Mouse (Mus musculus) 3134 (cell line): ENCODE data around the gene Rab3d.

Experiments used
- DNase-seq: peaks from one replicate; pipeline ENCODE4 v3.0.0-alpha.2; 2011; ENCODE audit warnings: low spot score; ENCODE audit not compliant: insufficient read length; ENCODE audit errors: extremely low read depth

Gene Rab3d

DNA sequence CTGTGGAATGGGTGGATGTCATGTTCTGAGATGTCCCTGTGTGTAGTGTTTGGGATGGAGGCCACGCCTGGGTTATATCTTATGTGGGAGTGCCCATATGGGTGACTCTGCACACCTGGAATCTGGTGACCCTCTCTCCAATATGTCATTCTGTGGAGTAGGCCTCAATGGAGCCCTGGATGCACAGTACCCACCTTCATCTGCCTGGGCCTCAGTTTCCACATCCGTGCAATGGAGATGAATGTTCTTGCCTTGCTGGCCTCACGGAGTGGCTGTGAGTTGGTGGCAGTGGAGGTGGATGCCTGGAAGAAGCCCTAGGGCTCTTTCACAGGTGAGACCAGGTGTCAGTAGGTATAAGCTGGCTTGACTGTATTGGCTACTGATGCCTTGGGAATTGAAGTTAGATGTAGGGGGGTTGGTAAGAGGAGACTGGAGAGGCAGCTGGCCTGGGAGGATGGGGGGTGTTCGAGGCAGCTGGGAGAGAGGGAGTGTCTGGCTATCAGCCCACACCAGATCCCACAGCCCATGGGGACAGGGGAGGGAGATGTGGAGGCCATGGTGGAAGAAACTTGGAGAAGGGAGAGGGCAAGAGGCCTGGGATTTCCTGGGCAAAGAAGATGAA lies 20.4 kb upstream of the Rab3d start:
- no peak for DNase-seq

DNA sequence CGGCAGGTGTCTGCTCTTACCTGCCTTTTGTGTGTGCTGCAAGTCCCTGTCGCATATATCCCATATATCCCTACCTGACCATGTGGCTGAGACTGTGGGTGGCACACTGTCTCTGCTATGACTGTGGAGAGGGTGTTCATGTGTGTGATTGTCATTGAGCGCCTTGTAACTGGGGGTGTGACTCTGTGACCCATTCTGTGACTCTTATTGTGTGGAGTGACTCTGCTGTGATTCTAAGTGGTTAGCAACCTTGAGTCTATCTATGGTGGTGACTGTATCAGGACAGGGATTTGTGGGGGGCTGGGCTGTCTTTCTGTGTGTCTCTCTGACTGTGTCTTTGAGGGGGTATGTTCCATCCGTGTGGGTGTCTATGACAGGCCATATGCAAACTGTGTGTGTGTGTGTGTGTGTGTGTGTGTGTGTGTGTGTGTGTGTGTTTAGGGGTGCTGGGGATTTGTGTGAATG lies 19.8 kb upstream of the Rab3d start:
- no peak for DNase-seq

DNA sequence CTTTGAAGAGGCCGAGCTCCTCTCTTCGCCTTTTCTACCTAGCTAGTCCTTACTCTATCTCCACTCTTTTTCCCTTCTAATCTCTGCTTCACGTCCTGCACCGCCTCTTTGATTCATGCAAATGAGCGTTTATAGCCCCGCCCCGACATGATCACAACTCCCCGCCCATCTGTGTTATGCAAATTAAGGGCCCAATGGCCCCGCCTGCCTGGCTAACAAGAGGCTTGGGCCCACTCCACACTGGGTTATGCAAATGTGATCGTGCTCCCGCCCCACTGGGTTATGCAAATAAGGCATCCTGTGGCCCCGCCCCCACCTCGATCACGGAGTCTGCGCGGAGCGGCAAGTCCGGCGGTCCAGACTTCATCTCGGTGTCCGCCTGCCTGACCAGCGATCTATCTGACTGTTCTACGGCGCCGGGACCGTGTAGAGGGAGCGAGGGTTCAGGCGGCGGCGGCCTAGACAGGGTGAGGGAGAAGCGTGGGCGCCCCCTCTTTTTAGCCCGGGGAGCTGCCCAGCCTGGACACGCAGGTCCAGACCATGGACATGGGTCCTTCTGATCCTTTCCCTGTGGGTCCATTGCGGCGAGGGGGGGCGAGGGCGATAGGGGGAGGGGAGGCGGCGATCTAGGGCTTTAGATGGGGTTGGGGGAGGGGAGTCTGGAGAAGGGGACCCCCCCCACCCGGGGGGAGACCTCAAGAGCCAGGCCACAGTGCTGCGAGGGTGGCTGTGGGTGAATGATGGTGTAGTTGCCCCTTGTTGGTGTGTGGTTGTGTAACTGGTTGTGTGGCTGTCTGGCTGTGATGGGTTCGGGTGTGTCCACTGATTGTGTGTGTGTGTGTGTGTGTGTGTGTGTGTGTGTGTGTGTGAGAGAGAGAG lies 18.9 kb upstream of the Rab3d start, which contains the start of gene Plppr2:
Plppr2 (plus strand) TSS at position 342 of the 879 bp plus-strand sequence.
- DNase-seq, result peak; percentile 81

DNA sequence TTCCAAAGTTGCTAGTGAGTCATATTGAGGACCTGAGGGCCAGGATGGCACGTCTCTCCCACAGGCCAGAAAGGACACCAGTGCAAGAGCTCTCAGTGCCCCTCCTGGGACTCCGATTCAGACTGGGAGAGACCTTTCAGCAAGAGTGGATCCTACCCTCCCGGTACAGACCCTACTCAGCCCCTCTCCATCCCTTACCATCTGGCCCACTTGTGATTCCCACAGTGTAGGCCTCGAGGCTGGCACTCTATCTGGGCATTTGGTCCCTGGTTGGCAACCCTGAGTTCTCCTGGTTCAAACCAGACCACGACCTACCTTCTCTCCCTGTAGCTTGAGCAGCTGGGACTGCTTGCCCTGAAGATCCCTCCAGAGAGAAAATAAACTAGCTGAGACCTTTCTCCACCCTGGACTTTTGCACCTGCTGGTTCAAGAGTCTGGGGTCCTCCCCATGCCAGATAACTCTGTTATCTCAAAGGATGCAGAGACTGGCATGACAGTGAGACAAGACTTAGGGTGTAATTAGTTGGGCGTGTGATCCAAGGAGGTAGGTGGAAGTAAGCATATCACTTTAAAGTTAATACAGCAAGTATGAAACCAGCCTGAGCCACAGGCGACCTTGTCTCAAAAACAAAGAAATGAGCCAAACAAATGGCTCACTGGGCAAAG lies 17.6 kb upstream of the Rab3d start:
- no peak for DNase-seq

DNA sequence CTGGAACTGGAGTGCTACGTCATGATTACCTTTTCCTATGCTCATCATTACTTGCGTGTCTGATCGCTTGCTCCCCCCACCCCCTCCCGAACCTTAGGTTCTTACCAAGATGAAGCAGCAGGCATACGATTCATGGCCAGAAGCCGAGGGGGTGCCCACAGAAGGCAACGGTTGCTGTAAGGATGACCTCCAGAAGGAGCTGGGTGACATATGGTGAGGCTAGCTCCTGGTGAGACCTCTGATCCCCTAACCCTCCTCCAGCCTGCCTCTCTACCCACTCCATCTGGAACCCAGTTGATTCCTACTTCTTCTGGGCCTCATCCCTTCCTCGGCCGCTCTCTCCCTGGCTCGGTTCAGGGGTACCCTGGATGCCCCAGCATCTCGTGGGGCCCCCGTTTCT lies 16.0 kb upstream of the Rab3d start:
- no peak for DNase-seq

DNA sequence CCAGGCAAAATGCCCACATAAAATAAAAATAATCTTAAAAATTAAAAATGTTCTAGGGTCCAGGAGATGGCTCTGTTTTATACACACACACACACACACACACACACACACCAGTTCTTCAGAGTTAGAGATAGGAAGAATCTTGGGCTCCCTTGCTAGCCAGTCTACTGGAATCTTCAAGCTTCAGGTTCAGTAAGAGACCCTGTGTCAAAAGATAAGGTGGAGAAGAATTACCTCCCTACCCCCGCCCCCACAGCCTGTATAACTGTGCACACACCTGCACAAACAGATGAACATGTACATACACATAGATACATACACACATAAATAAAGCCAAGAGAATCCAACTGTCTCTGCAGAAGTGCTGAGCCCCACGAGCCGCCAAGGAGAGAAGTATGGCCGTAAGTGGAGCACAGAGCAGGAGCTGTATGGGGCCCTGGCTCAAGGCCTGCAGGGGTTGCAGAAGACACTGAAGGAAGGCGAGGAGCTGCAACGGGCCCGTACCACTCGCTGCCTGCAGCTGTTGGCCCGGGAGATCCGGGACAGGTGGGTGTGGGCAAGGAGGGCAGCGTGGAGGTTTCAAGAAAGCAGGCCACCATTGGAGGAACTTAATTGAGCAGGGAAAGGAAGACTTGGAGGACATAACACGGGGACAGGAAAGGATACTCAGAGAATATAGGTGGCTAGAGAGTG lies 14.6 kb upstream of the Rab3d start:
- DNase-seq, result no peak

DNA sequence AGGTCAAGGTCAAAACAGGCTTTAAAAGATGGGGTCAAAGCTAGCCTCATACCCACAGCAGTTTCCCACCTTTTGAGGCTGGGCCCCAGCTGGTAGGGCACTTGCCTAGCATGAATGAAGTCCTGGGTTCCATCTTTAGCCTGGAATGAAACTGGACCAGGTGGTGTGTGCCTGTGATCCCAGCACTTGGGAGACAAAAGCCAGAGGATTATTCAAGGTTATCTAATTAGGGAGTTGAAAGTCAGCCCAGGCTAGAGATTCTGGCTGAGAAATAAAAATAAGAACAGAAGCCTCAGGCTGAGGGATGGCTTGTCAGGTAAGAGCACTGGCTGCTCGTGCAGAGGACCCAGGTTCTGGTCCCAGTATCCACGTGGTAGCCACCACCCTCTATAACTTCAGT lies 14.0 kb upstream of the Rab3d start:
- no peak for DNase-seq

DNA sequence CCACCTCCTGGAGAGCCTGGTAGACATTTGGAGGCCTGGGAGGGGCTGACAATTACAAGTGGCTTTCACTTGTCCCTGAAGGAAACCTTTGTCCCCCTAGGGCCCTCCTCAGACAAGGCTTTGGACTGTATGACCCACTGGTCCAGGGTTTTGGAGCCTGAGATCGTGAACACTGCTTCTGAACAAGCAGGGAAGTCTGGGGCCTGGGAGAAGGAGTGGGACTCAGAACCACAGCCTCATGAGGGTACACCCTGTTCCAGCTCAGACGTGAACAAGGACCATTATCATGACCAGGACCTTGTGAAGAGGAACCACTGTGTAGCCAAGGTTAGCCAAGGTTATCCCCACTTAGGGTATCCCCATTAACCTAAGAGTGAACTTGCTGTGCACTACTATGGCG lies 11.2 kb upstream of the Rab3d start:
- no peak for DNase-seq

DNA sequence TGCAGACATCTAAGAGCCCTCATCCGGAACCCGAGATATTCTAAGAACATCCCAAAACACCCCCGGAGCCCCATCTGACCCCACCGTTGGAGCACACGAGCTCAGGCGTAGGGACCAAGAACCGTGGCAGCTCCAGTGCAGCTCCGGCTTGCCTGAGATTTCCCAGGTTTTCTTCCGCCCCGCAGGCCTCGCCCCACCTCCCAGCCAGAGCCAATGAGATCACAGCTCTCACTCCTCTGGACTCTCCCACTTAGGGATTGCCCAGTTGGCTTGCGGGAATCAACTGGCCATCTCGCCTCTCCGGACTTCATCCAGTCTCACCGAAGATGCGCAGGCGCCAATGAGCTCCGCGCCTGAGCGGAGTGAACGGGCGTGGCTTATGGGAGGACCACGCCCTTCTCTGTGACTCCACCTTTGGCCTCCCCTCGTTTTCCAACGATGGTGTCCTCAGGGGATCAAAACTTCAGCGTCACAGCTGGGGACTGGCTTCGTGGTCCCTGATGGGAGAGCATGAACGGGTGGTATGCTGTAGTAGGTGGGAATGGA lies 9.3 kb upstream of the Rab3d start, which contains the start of the genes Ccdc159 and Tmem205:
Ccdc159 (plus strand) TSS at position 264 of the 546 bp plus-strand sequence.
Tmem205 (minus strand) TSS at position 349 of the 546 bp plus-strand sequence.
- DNase-seq, result peak; percentile 96

DNA sequence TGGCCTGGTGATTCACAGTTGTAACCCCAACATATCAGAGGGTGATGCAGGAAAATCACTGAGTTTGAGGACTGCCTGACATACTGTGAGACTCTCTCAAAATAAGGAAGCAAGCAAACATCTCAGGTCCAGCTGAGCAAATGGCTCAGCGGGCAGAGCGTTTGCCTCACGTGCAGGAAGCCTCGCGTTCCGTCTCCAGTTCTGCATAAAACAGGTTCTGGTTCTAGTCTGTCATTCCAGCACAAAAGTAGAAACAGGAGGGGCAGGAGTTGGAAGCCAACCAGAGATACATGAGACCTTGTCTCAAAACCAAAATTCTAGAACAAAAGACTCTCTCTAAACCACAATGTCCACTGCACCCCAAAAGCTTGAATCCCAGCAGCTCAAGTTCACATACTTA lies 8.8 kb upstream of the Rab3d start:
- no peak for DNase-seq

DNA sequence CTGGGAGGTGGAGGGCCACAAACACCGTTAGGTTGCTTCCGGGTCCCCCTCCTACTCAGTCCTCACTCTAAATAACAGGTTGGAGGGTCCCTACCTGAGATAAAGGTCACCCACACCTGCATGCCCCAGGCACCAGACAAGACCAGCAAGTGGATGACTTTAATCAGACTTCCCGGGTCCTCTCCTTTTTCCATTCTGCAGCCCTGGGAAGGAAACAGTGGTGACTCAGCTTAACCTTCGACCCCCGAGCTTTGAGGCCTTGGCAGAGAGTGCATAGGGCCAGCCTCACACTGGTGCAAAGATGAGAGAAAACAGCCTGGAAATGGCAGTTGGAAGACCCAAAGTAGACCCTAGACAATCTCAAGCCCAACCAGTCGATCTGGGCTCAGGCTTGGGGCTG lies 8.2 kb upstream of the Rab3d start:
- no peak for DNase-seq

DNA sequence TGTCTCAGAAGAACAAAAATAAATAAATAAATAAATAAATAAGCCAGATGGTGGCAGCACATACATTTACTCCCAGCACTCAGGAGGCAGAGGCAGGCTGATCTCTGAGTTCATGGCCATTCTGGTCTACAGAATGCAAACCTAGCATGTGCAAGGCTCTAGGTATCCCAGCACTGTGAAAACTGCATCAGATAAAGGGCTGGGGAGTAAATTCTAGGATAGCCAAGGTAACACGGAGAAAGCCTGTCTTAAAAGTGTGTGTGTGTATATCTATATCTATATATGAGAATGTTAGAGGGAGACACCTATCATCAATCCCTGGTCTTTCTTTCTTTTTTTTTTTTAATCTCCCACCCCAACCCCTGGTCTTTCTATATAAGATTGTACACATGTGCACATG lies 7.5 kb upstream of the Rab3d start:
- DNase-seq, result no peak

DNA sequence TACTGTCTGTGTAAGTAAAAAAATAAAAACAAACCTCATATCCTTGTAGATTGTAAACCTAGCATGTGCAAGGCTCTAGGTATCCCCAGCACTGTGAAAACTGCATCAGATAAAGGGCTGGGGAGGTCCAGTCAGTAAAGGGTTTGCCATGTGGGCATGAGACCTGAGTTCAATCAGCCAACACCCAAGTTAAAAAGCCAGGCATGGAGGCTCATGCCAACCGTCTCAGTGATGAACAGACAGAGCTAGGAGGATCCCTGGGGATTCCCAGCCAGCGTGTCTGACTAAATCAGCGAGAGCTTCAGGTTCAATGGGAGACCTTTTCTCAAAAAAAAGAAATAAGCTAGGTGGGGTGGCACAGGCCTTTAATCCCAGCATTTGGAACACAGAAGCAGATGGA lies 7.0 kb upstream of the Rab3d start:
- no peak for DNase-seq

DNA sequence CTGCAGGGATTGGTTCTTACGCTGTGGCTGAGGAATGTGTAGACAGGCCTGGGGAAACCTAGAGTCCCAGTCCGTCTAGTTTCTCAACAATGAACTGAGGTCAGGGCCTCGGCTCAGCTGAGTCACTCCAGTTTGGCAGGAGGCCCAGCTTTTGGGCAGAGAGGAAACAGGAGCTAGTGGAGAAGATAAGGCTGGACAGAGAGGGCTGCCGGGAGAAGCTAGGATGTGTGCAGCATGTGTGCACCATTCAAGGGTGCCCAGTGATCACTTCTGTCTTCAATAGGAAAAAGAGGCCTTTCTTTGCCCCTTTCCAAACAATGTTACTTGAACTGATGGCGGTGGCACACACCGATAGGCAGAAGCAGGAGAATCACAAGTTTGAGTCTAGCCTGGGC lies 6.1 kb upstream of the Rab3d start:
- peak; percentile 80 for DNase-seq

DNA sequence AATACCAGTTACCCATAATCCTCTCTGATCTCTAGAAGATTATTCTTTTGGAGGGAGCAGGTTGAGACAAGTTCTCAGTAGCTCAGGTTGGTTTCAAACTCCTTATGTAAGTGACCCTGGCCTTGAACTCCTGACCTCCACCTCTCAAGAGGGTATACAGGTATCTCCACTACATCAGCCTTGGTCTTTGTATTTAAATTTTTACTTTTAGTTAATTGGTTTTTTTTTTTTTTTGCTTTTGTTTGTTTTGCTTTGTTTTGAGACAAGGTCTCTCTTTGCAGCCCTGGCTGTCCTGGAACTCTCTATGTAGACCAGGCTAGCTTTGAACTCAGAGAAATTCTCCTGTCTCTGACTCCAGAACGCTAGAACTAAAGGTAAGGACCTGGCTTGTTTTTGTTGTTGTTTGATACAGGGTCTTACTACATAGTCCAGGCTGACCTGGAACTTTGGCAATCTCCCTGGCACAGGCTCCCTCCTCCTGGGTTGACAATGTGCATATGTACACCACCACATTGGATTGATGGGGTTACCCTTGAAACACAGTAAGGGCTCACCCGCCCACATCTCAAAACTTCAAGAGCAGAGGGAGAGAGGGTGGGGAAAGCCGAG lies 5.6 kb upstream of the Rab3d start:
- DNase-seq, result no peak

DNA sequence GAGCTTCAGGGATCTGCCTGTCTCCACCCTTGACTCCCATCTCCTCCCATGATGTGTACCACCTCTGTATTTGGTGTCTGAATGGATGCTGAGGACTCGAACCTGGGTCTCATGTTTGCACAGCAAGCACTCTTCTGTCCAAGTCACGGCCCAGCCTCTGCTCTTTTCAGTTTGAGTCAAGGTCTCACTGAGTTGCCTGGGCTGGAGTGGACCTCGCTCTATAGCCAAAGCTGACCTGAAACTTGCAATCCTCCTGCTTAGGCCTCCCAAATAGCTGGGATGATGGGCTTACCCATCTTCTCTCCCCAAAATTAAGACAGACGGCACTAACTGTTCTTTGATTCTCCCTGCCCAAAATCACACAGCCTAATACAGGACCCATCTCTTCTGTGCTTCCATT lies 5.0 kb upstream of the Rab3d start:
- DNase-seq, result no peak

DNA sequence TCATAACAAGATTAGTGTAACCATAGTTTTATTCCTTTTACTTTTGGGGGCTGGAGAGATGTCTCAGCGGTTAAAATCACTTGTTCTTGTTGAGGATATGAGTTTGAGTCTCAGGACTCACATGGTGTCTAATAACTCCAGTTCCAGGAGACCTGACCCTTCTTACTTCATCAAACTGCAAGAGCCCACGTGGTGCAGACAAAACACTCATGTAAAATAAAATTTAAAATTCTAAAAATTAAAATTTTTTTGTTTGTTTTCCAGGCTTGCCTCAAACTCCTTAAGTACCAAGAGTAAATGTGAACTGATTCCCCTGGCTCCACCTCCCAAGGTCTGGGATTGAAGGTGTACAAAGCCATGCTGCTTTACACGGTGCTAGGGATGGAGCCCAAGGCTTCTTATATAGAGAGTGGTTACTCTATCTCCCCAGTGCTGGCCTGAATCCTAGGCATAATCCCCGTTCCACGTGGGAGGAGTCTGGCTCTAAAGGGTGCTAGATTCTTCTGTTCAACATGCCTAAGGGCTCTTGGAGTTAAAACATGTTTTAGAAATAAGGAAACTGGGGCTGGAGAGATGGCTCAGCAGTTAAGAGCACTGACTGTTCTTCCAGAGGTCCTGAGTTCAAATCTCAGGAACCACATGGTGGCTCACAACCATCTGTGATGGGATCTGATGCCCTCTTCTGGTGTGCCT lies 846 bp upstream of the Rab3d start:
- DNase-seq, result no peak

DNA sequence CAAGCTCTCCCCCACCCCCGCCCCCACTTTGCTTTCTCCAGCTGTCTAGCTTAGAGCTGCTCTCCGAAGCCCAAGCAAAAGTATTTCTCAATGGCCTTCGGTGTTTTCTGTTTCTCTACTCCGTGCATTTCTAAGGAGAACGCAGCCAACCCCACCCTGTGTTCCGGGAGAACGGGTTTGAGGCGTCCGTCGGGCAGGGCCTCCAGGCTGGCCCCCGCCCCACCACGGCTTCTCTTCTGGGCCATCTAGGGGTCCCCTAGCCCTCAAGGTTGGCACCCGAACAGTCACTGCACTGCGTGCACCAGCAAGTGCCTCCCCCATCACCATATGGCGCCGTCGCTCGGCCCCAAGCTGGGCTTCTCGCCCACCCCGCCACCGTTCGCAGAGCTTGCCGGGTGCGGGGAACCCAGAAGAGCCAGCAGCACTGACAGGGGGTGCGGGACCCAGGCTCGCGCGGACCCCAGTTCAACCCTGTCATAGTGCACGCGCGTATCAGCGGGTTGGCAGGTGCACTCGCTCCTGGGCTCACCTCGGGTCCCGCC lies 428 bp downstream of the Rab3d start:
- DNase-seq, result no peak

DNA sequence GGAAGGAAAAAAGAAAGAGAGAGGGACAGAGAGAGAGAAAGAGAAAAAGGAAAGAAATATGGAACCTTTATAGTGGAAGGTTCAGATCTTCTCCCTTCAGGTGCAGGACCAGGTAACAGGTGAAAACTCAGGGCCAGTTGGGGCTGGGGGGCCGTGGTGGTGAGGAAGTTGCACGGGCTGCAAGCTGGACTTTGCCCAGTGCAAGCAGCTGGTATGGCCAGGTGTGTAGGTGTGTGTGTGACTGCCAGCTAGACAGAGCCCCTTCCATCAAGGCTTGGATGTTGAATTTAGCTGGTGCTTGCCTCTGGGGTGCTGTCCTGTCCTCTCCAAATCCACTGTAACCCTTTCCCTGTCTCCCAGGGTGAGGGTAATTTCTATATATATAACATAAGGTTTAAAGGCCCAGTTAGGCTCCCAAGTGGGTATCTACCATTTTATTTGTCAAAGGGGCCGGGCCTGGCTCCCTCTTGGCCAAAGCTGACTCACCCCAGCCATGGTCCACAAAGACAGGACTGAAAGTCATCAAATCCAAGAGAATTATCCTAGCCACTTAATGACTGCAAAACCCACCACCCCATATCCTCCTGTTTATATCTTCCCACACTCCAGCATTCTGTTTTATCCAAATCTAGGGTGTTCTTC lies 1.0 kb downstream of the Rab3d start:
- DNase-seq, result no peak
